Mouse (Mus musculus) kidney, adult 2 months (tissue): ENCODE measurements at regions not wholly inside any gene's neighbourhood (a gene's known extent, or its start where the extent isn't known, plus 50 kb on each side); places are given as distances from the start of the nearest gene placed in this dataset.

Experiments used
- CTCF ChIP-seq: fragments of 200-500 bp; conservative IDR thresholded peaks from 2 replicates; pipeline ENCODE4 v1.5.1; 2011; ENCODE audit warnings: low read depth, mild to moderate bottlenecking, control low read depth, low read length, moderate library complexity, mixed read lengths; ENCODE audit not compliant: insufficient read depth, insufficient read length
- POLR2A ChIP-seq: fragments of 200-500 bp; IDR thresholded peaks from one replicate; pipeline ENCODE4 v1.6.1; 2011; ENCODE audit warnings: low read depth, low read length, control low read depth

DNA sequence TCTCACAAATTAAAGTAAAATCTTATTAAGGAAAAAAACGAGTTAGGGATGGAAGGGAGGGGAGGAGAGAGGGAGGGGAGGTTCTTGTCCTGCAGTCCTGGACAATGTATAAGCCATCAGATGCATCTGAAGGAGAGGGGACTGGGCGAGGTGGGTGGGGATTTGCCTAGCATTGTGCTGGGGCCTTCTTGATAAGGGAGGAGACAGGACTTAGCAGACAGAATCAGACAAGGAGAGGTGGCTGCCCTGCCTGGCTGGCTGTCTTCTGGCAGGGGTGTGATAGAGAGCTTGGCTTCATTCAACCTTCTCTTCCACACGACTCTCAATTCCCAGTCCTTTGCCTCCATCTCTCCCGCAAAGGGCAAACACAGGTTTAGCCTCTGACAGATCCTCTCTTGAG is 318.9 kb downstream of the Gm49356 start:
- no peak for TF ChIP-seq CTCF
- no peak for TF ChIP-seq POLR2A
